Mouse (Mus musculus) cerebellum, adult 18-20 months (tissue): ENCODE measurements around the gene Borcs8.

Experiments used
- DNase-seq, 2 experiments: peaks; one replicate each; pipeline ENCODE4 v3.0.0; 2021

Borcs8 gene

DNA sequence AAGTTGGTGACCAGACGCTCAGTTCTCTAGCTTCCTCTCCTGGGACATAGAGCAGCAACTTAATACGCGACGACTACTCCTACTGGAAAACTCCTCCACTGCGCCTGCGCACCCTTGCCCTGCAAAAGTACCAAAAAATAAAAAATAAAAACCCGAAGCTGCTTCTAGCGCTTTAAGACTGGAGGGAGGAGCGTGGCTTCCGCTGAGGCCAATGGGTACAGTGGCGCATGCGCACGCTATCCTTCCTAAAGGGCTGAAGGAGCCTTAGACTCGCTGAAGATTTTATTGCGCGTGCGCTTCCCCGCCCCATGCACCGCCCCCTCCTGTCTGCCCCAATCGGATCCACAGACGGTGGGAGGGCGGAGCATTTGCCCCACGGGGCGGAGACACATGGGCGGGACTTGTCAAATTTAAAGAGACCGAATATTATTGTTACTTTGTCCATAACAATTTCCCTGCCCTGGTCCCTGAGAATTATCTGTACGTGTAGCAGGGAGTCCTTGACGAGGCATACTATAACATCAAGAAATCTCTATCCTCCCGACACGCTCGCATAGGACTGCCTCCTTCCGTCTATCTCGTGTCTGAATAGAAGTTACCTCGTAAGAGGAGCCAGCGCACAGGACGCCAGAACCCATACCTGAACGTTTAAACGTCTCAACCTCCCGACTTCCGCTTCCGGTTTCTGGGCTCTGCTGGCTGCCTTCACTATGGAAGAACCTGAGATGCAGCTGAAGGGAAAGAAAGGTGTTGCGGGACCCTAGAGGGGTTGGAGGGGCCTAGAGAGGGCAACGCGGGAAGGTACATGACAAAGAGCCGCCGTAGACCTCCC is at the start of gene Borcs8, which contains the start of the genes Rfxank and Mef2b:
Gene Borcs8, plus strand, starts transcription at position 474 of the 832 bp plus-strand sequence.
Gene Rfxank, minus strand, starts transcription at position 129 of the 832 bp plus-strand sequence.
Gene Mef2b, plus strand, starts transcription at position 686 of the 832 bp plus-strand sequence.
- peak; percentile 99 for DNase-seq

DNA sequence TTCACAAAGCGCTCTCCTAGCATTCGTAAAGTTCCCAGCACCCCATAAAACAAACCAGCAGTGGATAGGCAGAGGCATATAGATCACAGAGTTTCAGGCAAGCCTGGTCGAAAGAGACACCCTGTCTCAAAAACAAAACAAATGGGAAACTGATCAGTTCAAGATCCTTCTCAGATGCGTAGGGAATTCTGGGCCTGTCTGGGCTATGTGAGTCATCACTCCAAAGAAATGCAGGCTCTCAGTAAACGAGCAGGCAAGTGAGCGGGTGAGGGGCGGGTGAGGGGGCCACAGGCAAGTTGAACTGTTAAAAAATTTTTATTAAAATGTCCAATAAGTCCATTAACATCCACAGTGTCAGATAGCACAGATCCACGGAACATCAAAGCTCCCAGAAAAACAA is 46.5 kb upstream of the Borcs8 start:
- no peak for DNase-seq

DNA sequence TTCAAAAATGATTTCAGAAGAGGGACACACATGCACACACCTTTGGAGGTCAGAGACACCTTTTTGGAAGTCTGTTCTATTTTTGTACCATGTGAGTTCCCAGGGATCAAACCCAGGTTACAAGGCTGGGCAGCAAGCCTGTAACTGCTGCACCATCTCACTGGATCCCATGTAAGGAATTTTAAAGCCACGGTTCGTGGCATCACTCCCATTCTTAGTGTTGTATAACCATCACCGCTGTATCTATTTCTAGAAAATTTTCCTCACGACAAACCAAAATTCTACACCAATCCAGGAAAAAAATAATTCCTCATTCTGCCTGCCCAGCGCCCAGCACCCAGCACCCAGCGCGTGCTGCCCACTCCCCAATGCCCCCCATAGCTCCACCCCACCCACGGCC is 40.0 kb upstream of the Borcs8 start:
- DNase-seq: no peak

DNA sequence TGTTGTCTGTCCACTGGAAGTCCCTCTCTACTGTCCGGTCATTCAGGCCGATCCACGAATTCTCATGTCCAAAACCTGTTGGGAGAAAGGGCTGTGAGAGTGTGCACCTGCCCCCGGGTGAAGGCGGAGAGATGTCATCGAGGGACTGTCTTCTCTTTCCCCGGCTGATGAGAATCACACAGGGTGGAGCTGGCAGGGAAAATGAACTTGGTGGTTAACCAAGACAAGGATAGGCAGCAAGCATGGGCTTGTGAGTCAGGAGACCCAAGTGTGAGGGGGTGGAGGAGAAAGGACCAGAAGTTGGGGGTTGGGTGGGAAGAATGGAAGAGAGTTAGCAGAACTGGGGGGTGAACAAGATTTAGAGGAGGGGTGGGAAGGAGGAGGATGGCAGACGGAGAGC is 39.1 kb upstream of the Borcs8 start:
- DNase-seq: no peak

DNA sequence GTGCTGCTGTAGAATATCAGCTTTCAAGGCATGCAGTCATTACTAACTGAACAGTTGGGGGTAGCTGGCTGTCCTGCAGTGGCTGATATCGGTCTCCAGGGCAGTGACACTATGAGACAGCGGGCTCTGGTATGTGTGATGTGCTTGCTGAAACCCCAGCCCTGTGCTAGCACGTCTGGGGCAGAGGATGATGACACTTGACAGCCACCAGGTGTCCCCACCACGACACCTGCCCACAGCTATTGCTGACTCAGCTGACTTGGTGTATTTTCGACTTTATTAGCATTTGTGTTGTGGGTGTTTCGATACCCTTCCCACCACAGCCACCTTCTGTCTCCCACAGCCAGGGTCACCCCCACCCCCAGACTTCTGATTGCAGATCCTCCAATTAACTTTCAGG is 34.8 kb upstream of the Borcs8 start:
- peak; percentile 59 to 66 for DNase-seq

DNA sequence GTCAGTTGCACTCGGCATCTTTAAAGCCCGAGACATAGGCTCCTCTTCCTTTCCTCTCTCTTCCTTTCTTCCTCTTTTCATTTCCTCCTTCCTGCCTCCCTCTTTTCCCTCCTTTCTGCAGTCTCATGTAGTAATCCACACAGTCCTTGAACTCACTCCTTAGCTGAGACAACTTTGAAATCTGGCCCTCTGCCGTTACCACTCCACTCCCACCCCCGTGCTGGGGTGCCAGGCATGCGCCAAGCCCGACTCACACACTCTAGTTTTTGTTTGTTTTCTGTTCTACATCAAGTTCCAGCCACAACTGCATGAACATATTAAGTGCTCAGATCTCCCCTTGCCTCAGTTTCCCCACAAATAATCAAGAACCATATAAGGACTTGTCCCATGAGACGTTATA is 34.4 kb upstream of the Borcs8 start:
- DNase-seq: no peak

DNA sequence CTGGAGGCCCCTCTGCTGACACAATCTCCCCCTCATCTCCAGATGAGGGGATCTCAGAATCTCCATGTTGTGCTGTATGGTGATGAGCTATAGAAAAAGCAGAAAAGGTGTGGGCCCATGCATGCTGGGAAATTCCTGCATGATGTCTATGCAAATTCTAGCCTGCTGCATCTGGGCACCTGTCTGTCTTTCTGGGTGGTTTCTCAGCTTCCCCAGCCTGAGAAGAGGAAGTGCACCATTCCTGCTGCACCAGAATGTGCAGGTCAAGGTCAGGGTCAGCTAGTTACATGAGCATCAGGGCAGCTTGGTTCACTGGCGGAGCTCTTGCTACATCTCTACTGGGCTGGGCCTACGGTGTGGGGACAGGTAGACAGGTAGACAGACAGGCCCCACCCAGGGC is 28.8 kb upstream of the Borcs8 start:
- no peak for DNase-seq

DNA sequence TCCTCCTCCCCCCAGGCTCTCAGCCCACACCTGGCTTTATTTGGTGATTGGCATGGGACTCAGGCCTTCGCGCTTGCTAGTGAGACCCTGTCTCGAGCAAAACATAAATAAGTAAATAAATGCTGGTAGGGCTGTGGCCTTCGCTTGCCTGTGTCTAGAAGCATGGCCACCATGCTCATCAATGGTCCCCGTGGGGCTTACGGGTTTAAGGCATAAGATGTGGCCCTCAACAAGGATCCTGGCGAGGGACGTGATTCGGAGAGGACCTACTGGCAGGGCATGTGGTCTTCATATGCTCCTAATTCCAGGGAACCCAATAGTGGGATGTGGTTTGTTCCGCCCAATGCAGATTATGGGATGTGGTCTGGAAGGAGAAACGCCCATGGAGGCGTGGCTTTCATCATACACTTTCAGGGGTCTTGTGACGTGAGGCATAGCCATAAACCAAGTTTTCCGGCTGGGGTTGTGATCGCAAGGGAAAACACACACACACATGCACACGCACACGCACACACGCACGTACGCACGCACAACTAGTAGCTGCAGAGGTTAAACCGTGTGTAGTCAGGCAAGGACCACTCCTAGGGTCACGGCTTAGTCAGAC is 28.0 kb upstream of the Borcs8 start:
- DNase-seq: no peak

DNA sequence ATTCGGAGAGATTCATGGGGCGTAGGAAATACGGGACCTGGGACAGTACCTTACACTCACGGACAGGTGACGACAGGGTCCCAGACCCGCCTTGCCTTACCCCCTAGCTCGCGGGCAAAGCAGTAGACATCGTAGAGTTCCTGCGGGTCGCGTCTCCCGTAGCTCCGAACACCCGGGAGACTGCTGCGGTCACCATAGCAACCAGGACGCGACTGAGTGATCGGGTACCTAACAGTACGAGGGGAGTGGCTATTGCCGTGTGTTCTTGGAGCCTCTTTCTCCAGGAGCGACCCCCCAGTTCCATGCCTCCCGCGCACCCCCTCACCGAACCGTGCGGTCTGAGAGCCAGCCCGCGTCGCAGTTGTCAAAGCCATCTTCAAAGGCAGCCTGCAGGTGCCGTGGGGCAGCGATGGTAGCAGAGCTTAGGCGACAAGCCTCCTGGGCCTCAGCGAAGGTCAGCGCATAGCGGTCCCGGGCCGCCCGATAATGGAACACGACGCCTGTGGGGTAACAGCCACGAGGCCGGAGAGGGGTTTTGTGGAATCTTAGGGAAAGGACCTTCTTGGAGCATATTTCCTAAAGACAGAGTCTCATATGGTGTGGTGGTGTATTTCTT is 26.8 kb upstream of the Borcs8 start:
- no peak for DNase-seq

DNA sequence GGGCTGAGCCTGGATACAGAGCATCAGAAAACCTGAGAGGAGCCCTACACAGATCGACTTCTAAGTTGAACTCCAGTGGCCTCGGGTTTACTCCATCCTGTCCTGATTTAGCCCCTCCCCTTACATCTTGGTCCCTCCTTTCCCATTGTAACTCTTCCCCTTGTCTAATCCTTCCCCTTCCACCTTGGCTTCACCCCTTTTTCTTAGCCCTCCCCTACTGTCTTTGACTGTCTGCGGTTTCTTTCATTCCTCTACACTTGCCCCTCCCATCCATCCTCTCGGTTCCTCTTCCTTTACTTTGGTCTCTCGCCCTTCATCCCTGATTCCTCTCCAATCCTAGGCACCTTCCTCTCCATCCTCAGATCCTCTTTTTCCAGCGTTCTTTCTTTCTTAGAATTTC is 24.8 kb upstream of the Borcs8 start:
- DNase-seq: no peak

DNA sequence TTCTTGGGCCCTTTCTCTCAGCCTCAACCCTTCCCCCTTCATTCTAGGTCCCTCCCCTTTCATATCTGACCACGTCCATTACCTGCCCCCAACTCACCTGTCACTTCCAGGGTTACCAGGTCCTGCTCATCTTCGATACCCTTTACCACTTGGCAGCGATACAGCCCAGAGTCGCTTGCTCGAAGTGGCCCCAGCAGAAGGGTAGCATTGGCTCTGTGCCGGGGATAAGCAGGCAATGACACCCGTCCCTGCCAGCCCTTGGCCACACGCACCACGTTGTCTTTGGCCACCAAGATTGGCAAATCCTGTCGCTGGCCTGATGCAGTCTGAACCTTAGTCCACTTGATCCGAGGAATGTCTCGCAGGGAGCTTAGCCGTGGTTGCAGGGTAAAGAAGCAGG is 24.4 kb upstream of the Borcs8 start:
- DNase-seq: no peak

DNA sequence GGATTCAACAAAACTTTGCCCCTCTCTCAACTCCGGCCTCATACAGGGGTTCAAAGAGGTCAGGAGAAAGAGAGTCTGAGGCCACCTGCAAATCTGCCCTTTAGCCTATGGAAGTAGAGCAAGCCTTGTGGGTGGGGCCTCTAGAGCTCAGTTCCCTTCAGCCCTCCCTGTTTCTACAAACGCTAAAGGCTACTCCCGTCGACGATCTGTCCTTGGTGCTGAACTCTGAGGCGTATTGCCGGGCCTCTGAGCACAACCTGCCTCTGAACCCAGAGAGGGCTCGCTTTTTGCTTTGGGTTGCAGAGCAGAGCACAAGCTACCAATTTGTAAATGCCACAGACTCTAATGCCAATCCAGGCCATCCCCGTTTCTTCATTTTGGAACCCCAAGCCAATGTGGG is 21.7 kb upstream of the Borcs8 start:
- no peak for DNase-seq

DNA sequence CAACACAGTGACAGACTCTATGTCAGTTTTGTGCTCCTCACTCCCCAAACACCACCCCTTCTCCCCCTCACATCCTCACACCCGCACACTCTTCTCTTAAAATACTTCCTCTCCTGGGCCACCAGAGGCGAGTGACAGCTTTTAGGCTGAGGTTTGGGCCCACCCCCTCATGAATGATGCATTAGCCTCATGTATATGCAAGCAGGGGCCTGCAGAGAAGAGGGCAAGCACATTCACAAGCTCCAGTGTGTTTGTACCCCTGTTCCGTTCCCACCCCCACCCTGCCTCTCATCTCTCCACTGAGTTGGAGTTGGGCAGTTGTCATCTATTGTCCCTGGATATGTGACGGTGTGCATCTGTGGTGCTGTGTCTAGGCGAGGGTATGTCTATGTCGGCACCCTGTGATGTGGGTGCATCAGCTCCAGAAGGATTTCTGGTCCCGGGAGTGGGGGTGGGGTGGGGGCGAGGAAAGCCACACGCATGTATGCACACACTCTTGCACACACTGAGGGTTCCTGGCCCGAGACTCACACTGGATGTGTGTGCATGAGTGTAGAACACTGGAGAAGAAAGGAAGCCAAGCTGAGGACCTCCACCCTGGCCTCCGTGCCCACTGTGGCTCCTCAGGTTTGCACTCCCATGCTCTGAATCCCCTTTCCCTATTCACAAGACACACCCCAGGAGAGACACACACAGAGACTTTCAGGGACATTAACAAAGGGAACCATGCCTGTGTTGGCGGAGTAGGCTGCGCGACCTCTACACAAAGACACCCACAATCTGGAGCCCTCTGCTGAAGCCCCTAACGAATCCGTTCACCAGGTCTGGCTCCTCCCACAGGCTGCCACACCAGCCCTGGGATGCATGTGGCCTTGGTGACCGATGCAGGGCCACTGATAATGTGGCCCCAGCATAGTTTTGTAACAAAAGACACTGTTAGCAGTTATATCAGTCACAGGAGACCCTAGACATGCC is 20.3 kb upstream of the Borcs8 start:
- no peak for DNase-seq

DNA sequence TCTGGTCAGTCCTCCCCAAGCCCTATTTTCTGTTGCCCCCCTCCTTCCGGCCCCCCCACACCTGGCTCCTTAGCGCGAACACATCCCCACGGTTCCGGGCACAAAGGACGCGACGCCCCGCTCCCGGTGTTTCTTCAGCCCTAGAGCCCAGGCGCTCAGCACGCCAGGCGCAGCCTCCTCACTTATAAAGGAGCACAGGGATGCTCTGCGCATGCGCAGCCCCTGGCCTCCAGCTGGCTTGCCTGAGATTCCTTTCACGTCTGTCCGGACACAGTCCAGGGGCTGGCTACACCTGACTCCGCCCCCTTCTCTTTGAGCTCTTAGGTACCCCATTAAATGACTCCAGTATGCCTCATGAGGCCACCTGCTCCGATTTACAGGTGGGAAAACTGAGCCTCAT is 18.6 kb upstream of the Borcs8 start, which contains the start of gene Ncan:
Gene Ncan, minus strand, starts transcription at position 207 of the 400 bp plus-strand sequence.
- peak; percentile 88 to 90 for DNase-seq

DNA sequence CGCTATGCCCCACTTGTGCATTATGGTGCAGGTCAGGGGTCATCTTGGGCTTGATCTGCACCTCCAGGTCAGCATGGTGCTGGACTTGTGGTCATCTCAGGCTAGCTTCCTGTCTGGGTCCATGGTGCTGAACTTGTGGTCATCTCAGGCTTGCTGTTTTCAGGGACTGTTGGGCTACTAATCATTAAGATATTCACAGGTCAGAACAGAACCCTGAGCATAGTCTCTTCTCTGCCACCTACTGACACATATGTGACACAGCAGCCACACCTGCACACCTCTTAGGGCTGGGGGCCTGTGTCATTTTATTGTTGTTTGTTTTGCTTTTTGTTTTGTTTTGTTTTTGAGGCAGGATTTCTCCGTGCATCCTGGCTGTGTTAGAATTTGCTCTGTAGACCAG is 16.4 kb upstream of the Borcs8 start:
- peak in 1 of 2 experiments; percentile 33 for DNase-seq

DNA sequence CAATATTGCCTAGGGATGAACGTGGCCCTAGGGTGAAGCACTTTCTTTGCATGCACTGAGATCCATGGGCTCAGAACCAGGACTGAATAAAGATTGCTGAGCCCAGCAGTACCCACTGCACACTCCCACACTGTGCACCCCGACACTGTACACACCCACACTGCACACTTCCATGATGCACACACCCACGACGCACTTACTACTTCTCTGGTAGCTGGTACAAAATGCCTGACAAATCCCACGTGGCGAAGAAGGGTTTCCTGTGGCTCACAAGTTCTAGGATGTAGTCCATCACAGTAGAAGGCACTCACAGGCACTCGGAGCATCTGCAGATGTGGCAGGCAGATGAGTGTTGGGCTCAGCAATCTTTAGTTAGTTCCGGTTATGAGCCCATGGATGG is 14.3 kb upstream of the Borcs8 start:
- no peak for DNase-seq

DNA sequence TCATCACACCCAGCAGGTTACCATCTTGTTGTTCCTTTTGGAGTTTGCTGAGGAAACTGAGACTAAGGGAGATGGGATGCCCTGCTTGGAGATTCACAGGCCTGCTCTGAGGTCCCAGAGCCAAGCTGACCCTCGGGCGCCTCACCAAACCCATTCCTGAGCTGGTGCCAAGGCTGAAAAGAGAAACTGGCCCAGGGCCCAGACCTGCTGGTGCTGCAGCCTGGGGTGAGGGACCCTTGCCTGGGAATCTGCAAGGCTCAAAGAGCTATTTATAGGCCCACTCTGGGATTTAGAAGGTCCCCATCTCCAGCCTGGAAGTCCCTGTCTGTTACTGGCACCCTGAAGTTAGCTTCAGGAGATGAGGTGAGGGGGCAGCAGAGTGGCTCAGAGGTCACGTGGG is 10.9 kb upstream of the Borcs8 start:
- DNase-seq: peak in 1 of 2 experiments; percentile 28

DNA sequence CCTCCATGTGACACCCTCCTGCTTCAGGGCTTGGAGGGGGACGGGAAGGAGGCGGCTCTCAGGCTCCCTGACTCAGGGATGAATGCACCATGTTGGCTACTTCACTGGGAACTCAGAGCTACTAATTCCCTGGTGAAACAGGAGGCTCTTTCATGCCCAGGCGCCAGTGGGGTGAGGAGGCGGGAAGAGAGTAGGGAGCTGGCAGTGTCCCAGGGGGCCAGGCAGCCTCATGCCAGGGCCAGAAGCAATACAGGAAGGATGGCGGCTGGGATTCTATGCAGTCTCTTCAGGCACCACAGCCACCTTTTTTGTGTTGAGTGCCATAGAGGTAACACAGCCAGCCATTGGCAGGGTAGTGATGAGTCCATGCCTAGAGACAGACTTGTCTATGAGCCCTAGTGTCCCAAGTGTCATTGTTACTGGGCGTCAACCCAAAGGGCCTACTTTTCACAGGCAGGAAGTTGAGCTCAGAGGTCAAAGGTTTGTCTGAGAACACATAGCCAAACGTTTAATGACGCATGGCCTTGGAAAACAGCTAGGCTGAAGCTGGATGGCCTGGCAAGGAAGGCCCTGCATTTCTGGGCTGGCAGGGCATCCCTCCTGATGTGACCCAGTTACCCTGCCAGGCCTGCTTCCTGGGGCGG is 9.9 kb upstream of the Borcs8 start:
- peak; percentile 47 for DNase-seq

DNA sequence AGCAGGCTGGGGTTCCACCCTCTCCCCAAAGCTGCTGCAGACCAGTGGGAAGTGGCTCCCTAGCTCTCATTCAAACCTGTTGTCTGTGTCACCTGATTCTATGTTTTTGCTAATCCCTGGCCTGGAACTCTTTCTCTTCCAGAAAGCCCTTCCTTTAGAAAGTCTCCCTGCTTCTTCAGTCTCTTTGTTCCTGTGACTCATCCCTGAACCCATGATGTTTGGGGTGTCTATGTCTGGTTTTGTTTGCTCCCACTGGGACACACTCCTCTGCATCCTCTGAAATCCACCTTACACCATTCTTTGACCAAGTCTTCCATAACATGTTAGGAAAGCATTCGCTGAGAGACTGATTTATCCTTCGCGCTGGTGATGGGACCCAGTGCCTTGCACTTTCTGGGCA is 9.2 kb upstream of the Borcs8 start:
- no peak for DNase-seq

DNA sequence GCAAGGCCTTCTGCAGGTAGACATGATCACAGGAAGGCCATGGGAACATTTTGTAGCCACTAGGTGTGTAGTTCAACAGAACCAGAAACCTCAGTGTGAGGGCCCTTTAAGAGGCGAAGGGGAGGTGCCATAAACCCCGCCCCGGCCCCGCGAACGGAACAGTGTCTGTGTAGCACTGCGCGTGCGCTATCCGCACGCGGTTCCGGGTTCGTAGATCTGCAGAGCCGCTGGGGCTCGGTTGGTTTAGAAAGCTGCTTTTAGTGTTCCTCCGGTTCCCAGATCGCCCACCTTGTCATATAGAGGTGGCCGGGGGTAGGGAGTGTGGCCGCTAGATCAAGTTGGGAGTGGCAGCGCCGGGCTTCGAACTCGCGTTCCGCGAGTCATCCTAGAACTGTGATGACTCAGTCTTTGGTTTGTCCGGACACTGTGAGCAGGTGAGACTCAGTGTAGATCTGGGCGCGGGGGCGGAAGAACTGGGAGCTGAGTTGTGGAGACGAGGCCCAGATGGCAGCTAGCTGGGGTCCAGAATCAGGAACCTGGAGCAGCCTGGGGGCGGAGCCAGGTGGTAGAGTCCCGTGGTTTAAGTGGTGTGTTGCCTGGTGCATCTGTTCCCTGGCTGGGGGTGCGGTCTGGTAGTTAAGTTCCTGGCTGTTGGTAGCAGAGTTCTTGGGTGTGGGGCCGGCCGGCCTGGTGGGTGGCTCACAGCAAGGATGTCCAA is 8.0 kb upstream of the Borcs8 start, which contains the start of gene Nr2c2ap:
Gene Nr2c2ap, plus strand, starts transcription at position 168 of the 718 bp plus-strand sequence.
- peak; percentile 85 to 88 for DNase-seq

DNA sequence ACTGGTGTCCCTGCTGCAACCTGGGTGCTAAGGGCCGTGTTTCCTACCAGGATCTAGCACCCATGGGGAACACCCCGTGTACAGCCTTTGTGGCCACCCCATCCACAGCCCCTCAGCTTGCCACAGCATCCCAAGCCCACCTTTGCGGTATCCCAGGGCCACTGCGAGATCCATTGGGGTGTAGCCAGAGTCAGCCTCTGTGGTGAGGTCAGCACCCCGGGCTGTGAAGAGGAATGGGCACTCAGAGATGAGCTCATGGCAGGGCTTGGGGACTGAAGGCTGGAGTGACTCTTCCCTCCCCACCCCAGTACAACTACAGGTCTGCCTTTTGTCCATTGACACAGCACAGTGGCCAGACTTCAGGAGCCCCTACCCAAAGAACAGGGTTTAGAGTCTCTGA is 5.2 kb upstream of the Borcs8 start:
- DNase-seq: no peak
